Mouse (Mus musculus): ENCODE measurements around the gene Cd300a. TPM values are rescaled to one million over a fixed set of nuclear protein-coding genes. Genes with fewer than 3 reads are reported as not detected.
"Not testable (repeated sequence)": the region's sequence is repeated elsewhere in the genome, so short reads cannot be mapped to it uniquely, and the experiment has no call there.

Gene Cd300a
- polyA plus RNA-seq, 1 experiment from 2014 or later: 1.4 TPM

DNA sequence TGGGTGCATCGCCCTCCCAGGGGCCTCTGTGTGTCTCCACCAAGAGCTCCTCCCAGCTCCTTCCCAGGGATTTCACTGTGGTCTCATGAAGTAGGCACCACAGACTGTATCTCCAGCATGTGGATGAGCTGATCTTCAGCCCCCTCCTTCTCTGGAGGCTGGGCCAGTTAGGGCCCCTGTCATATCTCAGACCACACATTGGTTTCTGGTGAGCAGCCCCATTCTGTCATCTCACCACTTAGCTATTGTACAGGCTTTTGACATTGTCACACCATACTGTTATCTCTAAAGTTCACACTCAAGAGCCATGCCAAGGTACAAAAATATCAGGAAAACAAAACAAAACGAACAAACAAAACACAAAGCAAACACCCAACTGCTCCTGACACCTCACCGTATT is 6.2 kb downstream of the Cd300a start:
- DNase-seq (ENCODE audit: low spot score) (no peak), ATAC-seq (replicated peaks; ENCODE audit: insufficient number of reproducible peaks, low FRiP score, low TSS enrichment, low read depth) (no peak)
- no peaks in the 10 kb centered on the region for H3K9me3 ChIP-seq (replicated peaks; ENCODE audit: control insufficient read depth, low read length)
- H3K9ac ChIP-seq (replicated peaks; ENCODE audit: low read length): no peak overlapping the region
- H3K4me3 ChIP-seq (ENCODE audit: low read depth, low read length): no peak overlapping the region
- no peaks in the 10 kb centered on the region for H3K4me1 ChIP-seq (ENCODE audit: control insufficient read depth, insufficient read depth, low read length)
- H3K4me2 ChIP-seq (ENCODE audit: low read depth, low read length): no peak overlapping the region
- WGBS: 88% methylated on average over 3 of the region's 3 CpGs
- no peaks in the 10 kb centered on the region for H3K27me3 ChIP-seq (ENCODE audit: control insufficient read depth, insufficient read depth, low read length)
- H3K27ac ChIP-seq (replicated peaks; ENCODE audit: low read depth, low read length): no peak overlapping the region
- no peaks in the 10 kb centered on the region for H3K36me3 ChIP-seq (replicated peaks; ENCODE audit: control insufficient read depth, insufficient read depth, low read depth, low read length)

DNA sequence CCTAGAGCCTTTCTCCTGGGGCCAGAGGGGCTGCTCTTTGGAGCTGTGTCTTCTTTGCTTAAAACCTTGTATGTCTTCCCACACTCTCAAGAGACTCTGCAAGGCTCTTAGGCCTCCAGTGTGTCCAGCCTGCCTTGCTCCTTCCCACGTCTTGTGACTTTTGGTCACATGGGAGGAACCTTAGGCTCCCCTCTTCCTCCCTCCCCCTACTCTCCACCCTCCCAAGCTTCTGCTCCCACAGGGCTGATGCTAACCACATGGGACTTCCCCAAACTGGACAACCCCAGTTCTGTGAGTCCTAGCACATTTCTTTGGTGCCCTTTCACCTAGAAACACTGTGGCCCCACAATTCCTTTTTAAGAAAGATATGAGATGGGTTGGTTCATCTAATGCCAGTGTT is 8.2 kb downstream of the Cd300a start:
- no peak overlapping the region for H3K4me2 ChIP-seq (ENCODE audit: low read depth, low read length)
- no peaks in the 10 kb centered on the region for H3K4me1 ChIP-seq (ENCODE audit: control insufficient read depth, insufficient read depth, low read length)
- 13% methylated on average over 1 of the region's 1 CpGs for WGBS
- H3K27me3 ChIP-seq (ENCODE audit: control insufficient read depth, insufficient read depth, low read length): no peaks in the 10 kb centered on the region
- H3K4me3 ChIP-seq (ENCODE audit: low read depth, low read length): no peak overlapping the region
- ATAC-seq (replicated peaks; ENCODE audit: insufficient number of reproducible peaks, low FRiP score, low TSS enrichment, low read depth) (no peak), DNase-seq (ENCODE audit: low spot score) (no peak)
- no peak overlapping the region for H3K27ac ChIP-seq (replicated peaks; ENCODE audit: low read depth, low read length)
- no peaks in the 10 kb centered on the region for H3K36me3 ChIP-seq (replicated peaks; ENCODE audit: control insufficient read depth, insufficient read depth, low read depth, low read length)
- H3K9ac ChIP-seq (replicated peaks; ENCODE audit: low read length): no peak overlapping the region
- H3K9me3 ChIP-seq (replicated peaks; ENCODE audit: control insufficient read depth, low read length): no peaks in the 10 kb centered on the region

DNA sequence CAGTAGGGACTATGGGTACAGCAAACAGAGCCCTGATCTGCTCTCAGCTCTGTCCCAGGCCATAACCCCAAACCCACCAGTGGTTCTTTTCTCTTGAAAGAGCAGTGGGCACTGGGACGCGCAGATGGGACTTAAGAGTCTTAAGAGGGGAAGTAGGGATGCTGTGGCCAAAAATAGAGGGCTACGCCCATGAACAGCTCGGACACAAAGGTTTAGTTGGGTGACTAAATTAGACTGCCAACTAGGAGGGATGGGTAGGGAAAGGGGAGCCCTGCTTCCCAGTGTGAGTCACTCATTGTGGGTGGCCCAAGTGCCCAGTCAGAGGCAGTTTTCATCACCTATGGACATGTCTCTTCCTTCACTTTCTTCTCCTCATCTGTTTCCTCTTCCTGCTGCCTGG is 13.4 kb downstream of the Cd300a start:
- Histone ChIP-seq H3K9ac (replicated peaks; ENCODE audit: low read length) (no peak overlapping the region), H3K36me3 (replicated peaks; ENCODE audit: control insufficient read depth, insufficient read depth, low read depth, low read length) (no peaks in the 10 kb centered on the region), H3K4me1 (ENCODE audit: control insufficient read depth, insufficient read depth, low read length) (no peaks in the 10 kb centered on the region), H3K9me3 (replicated peaks; ENCODE audit: control insufficient read depth, low read length) (no peaks in the 10 kb centered on the region), H3K27ac (replicated peaks; ENCODE audit: low read depth, low read length) (no peak overlapping the region), H3K4me3 (ENCODE audit: low read depth, low read length) (no peak overlapping the region), H3K4me2 (ENCODE audit: low read depth, low read length) (no peak overlapping the region), H3K27me3 (ENCODE audit: control insufficient read depth, insufficient read depth, low read length) (no peaks in the 10 kb centered on the region)
- no peak for ATAC-seq (replicated peaks; ENCODE audit: insufficient number of reproducible peaks, low FRiP score, low TSS enrichment, low read depth)
- no peak for DNase-seq (ENCODE audit: low spot score)
- WGBS: 94% methylated on average over 4 of the region's 4 CpGs

DNA sequence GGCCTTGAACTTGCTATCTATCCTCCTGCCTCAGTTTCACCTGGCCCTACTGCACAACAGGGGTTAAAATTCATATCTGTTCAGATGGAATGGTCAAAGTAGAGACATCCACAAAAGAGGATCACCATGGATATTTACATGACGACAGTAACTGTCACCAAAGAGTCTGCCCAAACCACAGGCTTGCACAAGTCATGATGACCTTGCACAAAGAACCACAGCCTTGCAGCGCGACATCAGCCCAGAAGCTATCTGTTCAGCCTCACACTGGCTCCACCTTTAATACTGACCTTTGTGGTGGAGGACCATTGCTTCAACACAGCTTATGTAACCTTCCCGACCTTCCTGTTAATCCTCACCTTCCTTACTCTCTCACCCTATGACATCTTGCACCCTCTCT is 17.7 kb downstream of the Cd300a start:
- Histone ChIP-seq H3K27me3 (ENCODE audit: control insufficient read depth, insufficient read depth, low read length) (no peaks in the 10 kb centered on the region), H3K9me3 (replicated peaks; ENCODE audit: control insufficient read depth, low read length) (no peaks in the 10 kb centered on the region), H3K4me3 (ENCODE audit: low read depth, low read length) (no peak overlapping the region), H3K27ac (replicated peaks; ENCODE audit: low read depth, low read length) (no peak overlapping the region), H3K4me1 (ENCODE audit: control insufficient read depth, insufficient read depth, low read length) (no peaks in the 10 kb centered on the region), H3K36me3 (replicated peaks; ENCODE audit: control insufficient read depth, insufficient read depth, low read depth, low read length) (no peaks in the 10 kb centered on the region), H3K4me2 (ENCODE audit: low read depth, low read length) (no peak overlapping the region), H3K9ac (replicated peaks; ENCODE audit: low read length) (no peak overlapping the region)
- WGBS: 75% methylated on average over 4 of the region's 4 CpGs
- ATAC-seq (replicated peaks; ENCODE audit: insufficient number of reproducible peaks, low FRiP score, low TSS enrichment, low read depth): no peak
- DNase-seq (ENCODE audit: low spot score): no peak

DNA sequence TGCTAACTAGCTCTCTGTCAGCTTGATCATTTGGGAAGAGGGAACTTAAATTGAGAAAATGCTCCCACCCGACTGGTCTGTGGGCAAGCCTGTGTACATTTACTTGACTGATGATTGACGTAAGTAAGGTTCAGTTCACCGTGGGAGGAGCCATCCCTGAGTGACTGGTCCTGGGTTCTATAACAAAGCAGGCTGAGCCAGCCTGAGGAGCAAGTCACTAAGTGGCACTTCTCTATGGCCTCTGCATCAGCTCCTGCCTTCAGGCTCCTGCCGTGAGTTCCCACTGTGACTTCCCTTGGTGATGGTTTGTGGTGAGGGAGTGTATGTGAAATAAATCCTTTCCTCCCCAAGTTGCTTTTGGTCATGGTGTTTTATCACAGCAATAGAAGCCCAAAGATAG is 18.2 kb downstream of the Cd300a start:
- Histone ChIP-seq H3K9me3 (replicated peaks; ENCODE audit: control insufficient read depth, low read length) (no peaks in the 10 kb centered on the region), H3K27ac (replicated peaks; ENCODE audit: low read depth, low read length) (no peak overlapping the region), H3K27me3 (ENCODE audit: control insufficient read depth, insufficient read depth, low read length) (no peaks in the 10 kb centered on the region), H3K4me1 (ENCODE audit: control insufficient read depth, insufficient read depth, low read length) (no peaks in the 10 kb centered on the region), H3K9ac (replicated peaks; ENCODE audit: low read length) (no peak overlapping the region), H3K4me2 (ENCODE audit: low read depth, low read length) (no peak overlapping the region), H3K4me3 (ENCODE audit: low read depth, low read length) (no peak overlapping the region), H3K36me3 (replicated peaks; ENCODE audit: control insufficient read depth, insufficient read depth, low read depth, low read length) (no peaks in the 10 kb centered on the region)
- 42% methylated on average over 4 of the region's 4 CpGs for WGBS
- no peak for DNase-seq (ENCODE audit: low spot score)
- no peak for ATAC-seq (replicated peaks; ENCODE audit: insufficient number of reproducible peaks, low FRiP score, low TSS enrichment, low read depth)

- DNase-seq (ENCODE audit: low spot score); H3K4me3 ChIP-seq (ENCODE audit: low read depth, low read length); H3K27me3 ChIP-seq (ENCODE audit: control insufficient read depth, insufficient read depth, low read length); H3K9me3 ChIP-seq (replicated peaks; ENCODE audit: control insufficient read depth, low read length); H3K9ac ChIP-seq (replicated peaks; ENCODE audit: low read length); H3K4me2 ChIP-seq (ENCODE audit: low read depth, low read length); H3K27ac ChIP-seq (replicated peaks; ENCODE audit: low read depth, low read length); ATAC-seq (replicated peaks; ENCODE audit: insufficient number of reproducible peaks, low FRiP score, low TSS enrichment, low read depth); H3K4me1 ChIP-seq (ENCODE audit: control insufficient read depth, insufficient read depth, low read length); H3K36me3 ChIP-seq (replicated peaks; ENCODE audit: control insufficient read depth, insufficient read depth, low read depth, low read length): not testable (repeated sequence)
- 35% methylated on average over 3 of the region's 3 CpGs for whole genome bisulfite sequencing
Measured at GRCm38 (mm10) chr11:114909538-114909937, 19.7 kb downstream of the Cd300a start.

DNA sequence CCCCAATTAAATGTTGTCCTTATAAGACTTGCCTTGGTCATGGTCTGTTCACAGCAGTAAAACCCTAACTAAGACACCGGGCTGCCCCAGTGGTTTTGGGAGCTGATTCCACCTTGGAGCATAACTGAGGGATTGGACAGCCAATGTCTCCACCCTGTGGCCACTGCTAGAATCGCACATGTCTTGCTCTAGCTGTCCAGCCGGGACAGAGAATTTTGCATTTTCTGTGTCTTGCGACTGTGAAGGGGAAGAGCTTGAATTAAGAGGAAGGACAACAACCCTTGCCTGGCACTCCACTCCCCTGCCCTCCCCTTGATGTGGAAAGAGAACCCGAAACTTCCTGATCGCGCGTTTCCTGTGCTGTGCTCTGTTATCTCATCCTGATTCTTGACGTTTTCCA is 23.0 kb downstream of the Cd300a start:
- 16% methylated on average over 9 of the region's 9 CpGs for WGBS
- H3K27ac ChIP-seq (replicated peaks; ENCODE audit: low read depth, low read length): no peak overlapping the region
- no peak overlapping the region for H3K9ac ChIP-seq (replicated peaks; ENCODE audit: low read length)
- H3K4me1 ChIP-seq (ENCODE audit: control insufficient read depth, insufficient read depth, low read length): no peaks in the 10 kb centered on the region
- H3K36me3 ChIP-seq (replicated peaks; ENCODE audit: control insufficient read depth, insufficient read depth, low read depth, low read length): no peaks in the 10 kb centered on the region
- DNase-seq (ENCODE audit: low spot score) (peak; percentile 89), ATAC-seq (replicated peaks; ENCODE audit: insufficient number of reproducible peaks, low FRiP score, low TSS enrichment, low read depth) (no peak)
- no peaks in the 10 kb centered on the region for H3K27me3 ChIP-seq (ENCODE audit: control insufficient read depth, insufficient read depth, low read length)
- no peak overlapping the region for H3K4me3 ChIP-seq (ENCODE audit: low read depth, low read length)
- H3K4me2 ChIP-seq (ENCODE audit: low read depth, low read length): no peak overlapping the region
- no peaks in the 10 kb centered on the region for H3K9me3 ChIP-seq (replicated peaks; ENCODE audit: control insufficient read depth, low read length)

DNA sequence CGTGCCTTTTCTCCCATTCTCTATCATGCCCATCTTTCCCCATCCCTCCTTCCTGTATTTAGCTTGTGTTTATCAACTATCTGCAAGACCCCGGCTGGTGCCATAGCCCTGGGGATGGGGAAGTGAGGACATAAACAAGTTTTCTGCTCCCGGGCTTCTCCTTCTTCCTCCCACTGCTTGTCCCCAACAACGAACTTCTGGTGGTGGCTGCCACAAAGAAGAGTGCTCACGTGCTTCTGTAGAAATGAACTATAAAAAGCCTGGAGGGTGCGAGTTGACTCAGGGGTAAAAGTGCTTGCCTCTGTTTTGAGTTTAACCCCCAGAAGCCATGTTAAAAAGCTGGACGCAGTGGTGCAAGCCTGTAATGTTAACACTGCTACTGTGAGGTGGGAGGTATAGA is 25.1 kb downstream of the Cd300a start:
- Histone ChIP-seq H3K36me3 (replicated peaks; ENCODE audit: control insufficient read depth, insufficient read depth, low read depth, low read length) (no peaks in the 10 kb centered on the region), H3K27me3 (ENCODE audit: control insufficient read depth, insufficient read depth, low read length) (no peaks in the 10 kb centered on the region), H3K9ac (replicated peaks; ENCODE audit: low read length) (no peak overlapping the region), H3K4me1 (ENCODE audit: control insufficient read depth, insufficient read depth, low read length) (no peaks in the 10 kb centered on the region), H3K4me3 (ENCODE audit: low read depth, low read length) (no peak overlapping the region), H3K9me3 (replicated peaks; ENCODE audit: control insufficient read depth, low read length) (no peaks in the 10 kb centered on the region), H3K27ac (replicated peaks; ENCODE audit: low read depth, low read length) (no peak overlapping the region), H3K4me2 (ENCODE audit: low read depth, low read length) (no peak overlapping the region)
- ATAC-seq (replicated peaks; ENCODE audit: insufficient number of reproducible peaks, low FRiP score, low TSS enrichment, low read depth) (no peak), DNase-seq (ENCODE audit: low spot score) (no peak)
- 48% methylated on average over 7 of the region's 7 CpGs for WGBS

DNA sequence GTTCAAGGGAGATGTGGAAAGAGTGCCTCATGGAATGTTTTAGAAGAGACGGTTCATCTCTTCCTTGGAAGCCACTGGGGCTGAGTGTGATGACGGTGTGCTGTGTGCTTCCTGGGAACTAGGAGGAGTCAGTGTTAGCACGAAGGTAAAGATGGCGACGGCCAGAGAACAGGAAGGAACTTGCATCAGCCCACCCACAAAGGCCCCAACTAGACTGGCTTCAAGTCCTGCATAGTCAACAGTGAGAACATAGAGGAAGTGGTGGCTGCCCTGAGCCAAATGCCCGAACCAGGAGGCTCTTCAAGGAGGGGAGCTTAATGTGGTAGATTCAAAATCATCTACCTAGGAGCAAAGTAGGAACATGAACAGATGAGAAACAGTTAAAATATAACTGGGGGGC is 27.3 kb downstream of the Cd300a start:
- ATAC-seq (replicated peaks; ENCODE audit: insufficient number of reproducible peaks, low FRiP score, low TSS enrichment, low read depth): no peak
- no peak overlapping the region for H3K4me2 ChIP-seq (ENCODE audit: low read depth, low read length)
- H3K27me3 ChIP-seq (ENCODE audit: control insufficient read depth, insufficient read depth, low read length): no peaks in the 10 kb centered on the region
- no peak overlapping the region for H3K27ac ChIP-seq (replicated peaks; ENCODE audit: low read depth, low read length)
- H3K9me3 ChIP-seq (replicated peaks; ENCODE audit: control insufficient read depth, low read length): no peaks in the 10 kb centered on the region
- DNase-seq (ENCODE audit: low spot score): no peak
- H3K36me3 ChIP-seq (replicated peaks; ENCODE audit: control insufficient read depth, insufficient read depth, low read depth, low read length): no peaks in the 10 kb centered on the region
- H3K4me3 ChIP-seq (ENCODE audit: low read depth, low read length): no peak overlapping the region
- H3K9ac ChIP-seq (replicated peaks; ENCODE audit: low read length): no peak overlapping the region
- no peaks in the 10 kb centered on the region for H3K4me1 ChIP-seq (ENCODE audit: control insufficient read depth, insufficient read depth, low read length)
- WGBS: 79% methylated on average over 6 of the region's 6 CpGs
